Mouse (Mus musculus): ENCODE measurements around the gene Gria1.

DNA sequence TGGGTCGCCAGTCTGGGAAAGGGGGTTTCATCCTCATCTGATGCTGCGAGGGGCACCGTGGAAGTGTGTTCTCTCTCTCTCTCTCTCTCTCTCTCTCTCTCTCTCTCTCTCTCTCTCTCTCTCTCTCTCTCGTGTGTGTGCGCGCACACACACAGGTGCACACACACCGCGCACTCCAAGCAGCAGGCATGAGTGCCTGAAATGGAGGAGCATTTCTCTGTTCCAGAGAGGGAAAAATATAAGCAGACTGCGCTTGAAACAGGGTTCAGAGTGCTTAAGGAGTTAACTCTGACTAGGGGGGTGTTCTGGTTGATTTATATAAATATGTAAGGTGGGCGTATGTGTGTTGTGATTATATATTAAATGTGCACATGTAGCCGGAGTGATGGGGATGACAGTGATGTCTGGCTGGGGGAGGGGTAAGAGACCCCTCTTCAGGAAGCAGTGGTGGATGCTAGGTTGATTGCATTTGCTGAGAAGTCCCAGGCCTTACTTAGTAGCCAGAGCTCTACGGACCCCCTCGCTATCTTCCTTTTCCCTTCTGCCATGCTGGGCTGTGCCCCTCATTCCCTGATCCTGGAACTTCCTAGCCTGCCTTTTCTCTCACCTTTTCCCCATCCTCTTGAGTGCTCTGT lies 1.2 kb downstream of the Gria1 start:
- TF ChIP-seq CTCF (IDR thresholded peaks at IDR 0.05; ENCODE audit: low read depth, low read length) (no peak), POLR2A (IDR thresholded peaks at IDR 0.05; ENCODE audit: extremely low read depth, insufficient read depth, low read length) (no peak)

Measured in liver, adult 2 months (tissue).